Mouse (Mus musculus): ENCODE results near the gene Gm15217. TPM values are rescaled to one million over a fixed set of nuclear protein-coding genes. Genes with fewer than 3 reads are reported as not detected.

The Gm15217 gene
- polyA plus RNA-seq, 1 experiment from 2014 or later = not detected

- DNase-seq (ENCODE audit: low spot score) = no peak
- Histone ChIP-seq H3K27me3 (ENCODE audit: control insufficient read depth, insufficient read depth, low read length) (no peaks in the 10 kb centered on the region), H3K4me2 (ENCODE audit: low read depth, low read length) (no peak overlapping the region), H3K27ac (replicated peaks; ENCODE audit: low read depth, low read length) (no peak overlapping the region), H3K9ac (replicated peaks; ENCODE audit: low read length) (no peak overlapping the region), H3K4me3 (ENCODE audit: low read depth, low read length) (no peak overlapping the region), H3K4me1 (ENCODE audit: control insufficient read depth, insufficient read depth, low read length) (no peaks in the 10 kb centered on the region), H3K9me3 (replicated peaks; ENCODE audit: control insufficient read depth, low read length) (no peaks in the 10 kb centered on the region), H3K36me3 (replicated peaks; ENCODE audit: control insufficient read depth, insufficient read depth, low read depth, low read length) (no peaks in the 10 kb centered on the region)
- no peak for ATAC-seq (replicated peaks; ENCODE audit: insufficient number of reproducible peaks, low FRiP score, low TSS enrichment, low read depth)
- WGBS = 93% methylated on average over 5 of the region's 5 CpGs
Observed at GRCm38 (mm10) chr14:46430231-46430630, 51.0 kb downstream of the Gm15217 start.

Other genes starting within 250 kb of the Gm15217 start
- 19.5 and 34.6 TPM in 2 replicates for gene Bmp4, start 11.3 kb downstream of the Gm15217 start, polyA plus RNA-seq (2014; fragmentation: Nextera tagmentation; extraction: Ambion mirVana)